Mouse (Mus musculus) 416B (cell line): ENCODE data around the gene Parp9.

Experiments
- DNase-seq: peaks from one replicate; pipeline ENCODE4 v3.0.0; 2011; ENCODE audit warnings: low read depth

Parp9 gene

GRCm38 (mm10) chr16:35993316-35993715 is 55.0 kb downstream of the Parp9 start:
- DNase-seq = no peak

GRCm38 (mm10) chr16:35998852-35999251 is 60.6 kb downstream of the Parp9 start:
- peak; percentile 76 for DNase-seq

GRCm38 (mm10) chr16:36008396-36008795 is 70.1 kb downstream of the Parp9 start:
- DNase-seq = no peak

- DNase-seq = no peak
Observed at GRCm38 (mm10) chr16:36016335-36016734, 78.1 kb downstream of the Parp9 start.
